Mouse (Mus musculus): Measurements from ENCODE around the gene Gm14597. TPM values are rescaled to one million over a fixed set of nuclear protein-coding genes. Genes with fewer than 3 reads are reported as not detected.
"Not testable (repeated sequence)": the region's sequence is repeated elsewhere in the genome, so short reads cannot be mapped to it uniquely, and the experiment has no call there.

Gm14597 gene
- not detected in 2 replicates for polyA plus RNA-seq (2012; rRNA removed)
- polyA plus RNA-seq (2014; fragmentation: Nextera tagmentation; extraction: Ambion mirVana): not detected in 2 replicates

DNA sequence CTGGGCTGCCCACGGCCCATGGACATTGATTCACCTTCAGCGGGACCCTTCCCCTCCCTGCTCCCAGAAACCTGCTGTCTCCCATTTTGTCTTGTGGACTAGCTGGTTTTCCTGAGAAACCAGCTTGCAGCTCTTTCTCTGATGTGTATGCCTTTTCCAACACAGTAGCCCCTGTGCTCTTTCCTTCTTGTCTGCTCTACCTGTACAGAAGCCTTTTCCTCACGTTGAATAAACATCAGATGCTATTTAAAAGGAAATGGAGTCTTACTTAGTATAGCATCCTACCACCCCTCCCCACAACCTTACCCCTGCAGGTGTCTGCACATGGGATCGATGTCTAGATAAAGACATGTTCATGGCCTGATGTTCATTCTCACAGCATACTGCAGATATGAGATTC lies at the start of gene Gm14597:
Gm14597 (minus strand) TSS at position 101 of the 400 bp plus-strand sequence.
- H3K4me1 ChIP-seq (ENCODE audit: control insufficient read depth, insufficient read depth, low read length); H3K36me3 ChIP-seq (ENCODE audit: control insufficient read depth, insufficient read depth, low read length); DNase-seq (ENCODE audit: low spot score); H3K9me3 ChIP-seq (ENCODE audit: control insufficient read depth, low read length); H3K27ac ChIP-seq (replicated peaks; ENCODE audit: low read depth, low read length); H3K27me3 ChIP-seq (ENCODE audit: control insufficient read depth, insufficient read depth, low read length); ATAC-seq (ENCODE audit: low FRiP score, low read depth): not testable (repeated sequence)
- H3K4me2 ChIP-seq (replicated peaks; ENCODE audit: low read depth, low read length, severe bottlenecking): peak within 1 kb of the TSS; percentile 51
- peak within 1 kb of the TSS; percentile 43 for H3K4me3 ChIP-seq (replicated peaks; ENCODE audit: low read length)
- 75% methylated on average over 2 of the region's 4 CpGs for WGBS
- peak within 1 kb of the TSS; percentile 58 for H3K9ac ChIP-seq (ENCODE audit: low read depth, low read length, severe bottlenecking)

DNA sequence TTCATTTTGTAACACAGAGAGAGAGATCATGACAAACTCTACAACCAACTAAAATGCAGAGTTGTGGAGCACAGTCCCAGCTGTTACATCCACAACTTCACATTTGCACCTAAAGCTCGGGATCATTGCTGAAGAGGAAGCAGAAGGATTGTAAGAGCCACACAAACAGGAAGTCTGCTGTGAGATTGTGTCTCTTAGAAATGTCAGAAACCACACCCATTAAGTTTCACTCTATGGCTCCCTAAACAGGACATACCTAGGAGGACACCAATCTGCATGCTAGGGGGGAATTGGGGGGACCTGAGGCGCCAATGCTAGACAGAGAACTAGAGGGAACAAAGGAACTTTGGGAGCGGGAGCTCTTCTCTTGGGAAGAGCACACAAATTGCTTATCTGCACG lies 44.1 kb upstream of the Gm14597 start:
- not testable (repeated sequence) for H3K36me3 ChIP-seq (ENCODE audit: control insufficient read depth, insufficient read depth, low read length); H3K27me3 ChIP-seq (ENCODE audit: control insufficient read depth, insufficient read depth, low read length); DNase-seq (ENCODE audit: low spot score); H3K4me1 ChIP-seq (ENCODE audit: control insufficient read depth, insufficient read depth, low read length); H3K4me3 ChIP-seq (replicated peaks; ENCODE audit: low read length); H3K9ac ChIP-seq (ENCODE audit: low read depth, low read length, severe bottlenecking); ATAC-seq (ENCODE audit: low FRiP score, low read depth); H3K4me2 ChIP-seq (replicated peaks; ENCODE audit: low read depth, low read length, severe bottlenecking); H3K9me3 ChIP-seq (ENCODE audit: control insufficient read depth, low read length); H3K27ac ChIP-seq (replicated peaks; ENCODE audit: low read depth, low read length)
- WGBS: 79% methylated on average over 4 of the region's 4 CpGs

DNA sequence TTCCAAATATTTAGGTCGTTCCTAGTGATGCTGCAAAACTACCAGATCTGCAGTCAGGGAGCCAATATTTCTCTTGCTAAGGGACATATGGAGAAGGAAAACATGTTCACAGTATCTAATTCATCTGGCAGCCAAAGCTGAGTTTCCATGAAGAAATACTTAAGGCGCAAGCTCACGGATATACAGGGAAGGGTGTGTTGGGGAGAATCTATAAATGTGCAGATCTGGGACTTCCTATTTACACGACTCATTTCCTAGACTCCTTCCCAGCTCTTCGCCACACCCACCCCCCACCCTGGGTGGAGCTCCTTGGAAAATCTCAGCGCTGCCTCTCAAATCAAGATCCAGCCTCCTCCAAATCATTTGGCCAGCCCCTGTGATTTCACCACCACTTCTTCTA lies 37.1 kb upstream of the Gm14597 start:
- TF ChIP-seq POLR2A (IDR thresholded peaks at IDR 0.05; ENCODE audit: borderline replicate concordance, extremely low read depth, insufficient read depth, insufficient read length): no peak
- DNase-seq (ENCODE audit: low spot score): no peak
- Histone ChIP-seq H3K4me3 (replicated peaks; ENCODE audit: low read length) (no peak overlapping the region), H3K36me3 (ENCODE audit: control insufficient read depth, insufficient read depth, low read length) (no peaks in the 10 kb centered on the region), H3K27me3 (ENCODE audit: control insufficient read depth, insufficient read depth, low read length) (no peaks in the 10 kb centered on the region), H3K9me3 (ENCODE audit: control insufficient read depth, low read length) (no peaks in the 10 kb centered on the region), H3K27ac (replicated peaks; ENCODE audit: low read depth, low read length) (no peak overlapping the region), H3K9ac (ENCODE audit: low read depth, low read length, severe bottlenecking) (no peak overlapping the region), H3K4me2 (replicated peaks; ENCODE audit: low read depth, low read length, severe bottlenecking) (no peak overlapping the region), H3K4me1 (ENCODE audit: control insufficient read depth, insufficient read depth, low read length) (no peaks in the 10 kb centered on the region)
- WGBS: 80% methylated on average over 6 of the region's 6 CpGs
- no peak for ATAC-seq (ENCODE audit: low FRiP score, low read depth)

DNA sequence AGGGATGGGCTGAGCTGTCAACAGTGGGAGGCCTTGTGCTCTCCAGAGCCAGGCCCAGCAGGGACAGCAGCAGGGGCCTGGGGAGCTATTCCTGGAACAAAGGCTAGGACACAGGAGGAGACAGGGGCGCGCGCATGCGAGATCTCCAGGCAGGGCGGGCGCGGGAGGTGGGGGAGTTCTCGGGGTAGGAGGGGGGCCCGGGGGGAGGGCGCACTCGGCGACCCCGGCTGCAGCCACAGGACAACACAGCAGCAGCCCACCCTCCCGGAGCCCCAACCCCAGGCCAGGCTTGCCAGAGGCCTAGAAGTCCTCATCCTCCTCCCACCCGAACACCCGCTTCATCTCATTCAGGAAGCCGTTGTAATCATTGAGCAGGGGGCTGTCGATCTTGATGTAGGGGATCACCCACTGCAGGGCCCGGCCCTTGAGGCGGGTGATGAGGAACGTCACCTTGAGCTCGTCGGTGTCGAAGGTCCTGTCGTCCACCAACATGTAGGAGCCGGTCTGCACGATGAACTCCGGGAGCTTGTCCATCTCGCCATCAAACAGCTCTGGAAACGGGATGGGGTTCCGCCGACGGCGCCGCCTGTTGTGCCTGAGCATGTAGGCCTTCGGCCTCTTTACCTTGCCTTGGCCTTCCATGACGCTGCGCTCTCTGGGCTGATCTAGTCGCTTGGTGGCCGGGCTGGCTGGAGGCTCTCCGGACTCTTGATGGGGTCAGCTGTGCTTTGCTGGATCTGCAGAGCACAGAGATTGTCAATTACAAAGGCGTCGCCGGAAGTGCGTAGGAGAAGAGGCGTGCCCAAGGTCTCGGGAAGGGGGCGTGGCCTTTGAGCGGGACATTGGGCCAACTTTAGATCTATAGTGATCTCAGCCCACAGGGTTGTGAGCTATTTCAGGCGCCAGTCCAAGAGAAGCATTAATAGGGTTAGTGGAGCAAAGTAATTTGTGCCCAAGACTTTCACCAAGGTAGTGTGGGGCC lies 34.5 kb upstream of the Gm14597 start, which contains the start of gene Rtl8a:
Rtl8a (minus strand) TSS at position 703 of the 982 bp plus-strand sequence.
- not testable (repeated sequence) for H3K4me1 ChIP-seq (ENCODE audit: control insufficient read depth, insufficient read depth, low read length); H3K9me3 ChIP-seq (ENCODE audit: control insufficient read depth, low read length); H3K27me3 ChIP-seq (ENCODE audit: control insufficient read depth, insufficient read depth, low read length); H3K36me3 ChIP-seq (ENCODE audit: control insufficient read depth, insufficient read depth, low read length); H3K9ac ChIP-seq (ENCODE audit: low read depth, low read length, severe bottlenecking); H3K27ac ChIP-seq (replicated peaks; ENCODE audit: low read depth, low read length)
- peak within 1 kb of the TSS; percentile 28 for H3K4me3 ChIP-seq (replicated peaks; ENCODE audit: low read length)
- ATAC-seq (ENCODE audit: low FRiP score, low read depth) (peak; percentile 93), DNase-seq (ENCODE audit: low spot score) (peak; percentile 84)
- 14% methylated on average over 9 of the region's 50 CpGs for WGBS
- peak within 1 kb of the TSS; percentile 42 for H3K4me2 ChIP-seq (replicated peaks; ENCODE audit: low read depth, low read length, severe bottlenecking)

GRCm38 (mm10) chrX:53642604-53642979 lies 33.8 kb upstream of the Gm14597 start:
- H3K27me3 ChIP-seq (ENCODE audit: control insufficient read depth, insufficient read depth, low read length); H3K9me3 ChIP-seq (ENCODE audit: control insufficient read depth, low read length); ATAC-seq (ENCODE audit: low FRiP score, low read depth); H3K27ac ChIP-seq (replicated peaks; ENCODE audit: low read depth, low read length); H3K9ac ChIP-seq (ENCODE audit: low read depth, low read length, severe bottlenecking); H3K36me3 ChIP-seq (ENCODE audit: control insufficient read depth, insufficient read depth, low read length); DNase-seq (ENCODE audit: low spot score); H3K4me3 ChIP-seq (replicated peaks; ENCODE audit: low read length); H3K4me1 ChIP-seq (ENCODE audit: control insufficient read depth, insufficient read depth, low read length): not testable (repeated sequence)
- 0 out of 2 replicates have a peak overlapping the region, but pooled peaks have one; percentile 28 for H3K4me2 ChIP-seq (replicated peaks; ENCODE audit: low read depth, low read length, severe bottlenecking)
- WGBS: 48% methylated on average over 3 of the region's 4 CpGs

DNA sequence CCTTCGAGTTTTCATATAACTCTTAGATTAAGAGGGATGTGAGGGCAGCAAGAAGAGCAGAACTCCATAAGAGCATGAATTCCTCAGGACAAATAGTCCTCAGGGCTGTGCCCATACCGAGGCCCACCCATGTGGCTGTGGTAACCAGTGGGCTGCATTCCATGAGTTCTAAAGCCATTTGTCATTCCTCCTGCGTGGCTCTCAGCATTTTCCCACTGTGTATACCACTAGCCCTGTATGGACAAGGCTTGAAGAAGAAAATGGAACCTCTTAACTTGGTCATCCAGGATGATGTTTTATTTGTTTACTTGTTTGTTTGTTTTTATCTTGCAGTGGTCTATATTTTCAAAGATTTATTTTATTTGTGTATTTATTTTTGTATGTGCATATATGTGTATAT lies 29.3 kb upstream of the Gm14597 start:
- ATAC-seq (ENCODE audit: low FRiP score, low read depth): not testable (repeated sequence)

DNA sequence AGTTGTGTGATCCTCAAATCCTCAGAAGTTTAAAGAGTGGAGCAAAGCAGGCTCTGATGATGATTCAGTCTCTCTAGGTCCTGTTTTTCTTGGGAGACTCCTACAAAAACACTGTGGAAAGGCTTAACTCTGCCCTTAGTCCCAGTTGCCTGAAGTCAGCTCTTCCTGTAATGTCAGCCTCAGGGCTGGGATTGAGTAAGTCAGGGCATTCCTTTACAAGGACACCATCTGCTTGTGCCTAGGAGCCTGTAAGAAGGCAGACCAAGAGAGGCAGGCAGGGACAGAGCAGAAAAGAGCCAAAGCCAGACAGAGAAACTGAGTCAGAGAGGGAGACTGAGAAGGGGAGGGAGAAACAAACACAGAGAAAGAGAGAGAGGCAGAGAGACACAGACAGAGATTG lies 2.6 kb upstream of the Gm14597 start:
- H3K27ac ChIP-seq (replicated peaks; ENCODE audit: low read depth, low read length); H3K4me2 ChIP-seq (replicated peaks; ENCODE audit: low read depth, low read length, severe bottlenecking); H3K9ac ChIP-seq (ENCODE audit: low read depth, low read length, severe bottlenecking); H3K4me3 ChIP-seq (replicated peaks; ENCODE audit: low read length); H3K36me3 ChIP-seq (ENCODE audit: control insufficient read depth, insufficient read depth, low read length); ATAC-seq (ENCODE audit: low FRiP score, low read depth); H3K9me3 ChIP-seq (ENCODE audit: control insufficient read depth, low read length); DNase-seq (ENCODE audit: low spot score); H3K4me1 ChIP-seq (ENCODE audit: control insufficient read depth, insufficient read depth, low read length); H3K27me3 ChIP-seq (ENCODE audit: control insufficient read depth, insufficient read depth, low read length): not testable (repeated sequence)

More for the DNA sequence above, 29.3 kb upstream of the Gm14597 start:
- DNase-seq (ENCODE audit: low spot score); H3K27me3 ChIP-seq (ENCODE audit: control insufficient read depth, insufficient read depth, low read length); H3K36me3 ChIP-seq (ENCODE audit: control insufficient read depth, insufficient read depth, low read length); H3K9me3 ChIP-seq (ENCODE audit: control insufficient read depth, low read length); H3K4me1 ChIP-seq (ENCODE audit: control insufficient read depth, insufficient read depth, low read length); H3K9ac ChIP-seq (ENCODE audit: low read depth, low read length, severe bottlenecking); H3K4me3 ChIP-seq (replicated peaks; ENCODE audit: low read length); H3K4me2 ChIP-seq (replicated peaks; ENCODE audit: low read depth, low read length, severe bottlenecking); H3K27ac ChIP-seq (replicated peaks; ENCODE audit: low read depth, low read length): not testable (repeated sequence)
- WGBS: 64% methylated on average over 3 of the region's 3 CpGs
